Mouse (Mus musculus): ENCODE data around the gene Ptpro.

GRCm38 (mm10) chr6:137386935-137387334, 134.8 kb downstream of the Ptpro start:
- TF ChIP-seq CTCF (IDR thresholded peaks at IDR 0.05; ENCODE audit: borderline replicate concordance, insufficient read depth, low read depth, low read length), result no peak
- TF ChIP-seq POLR2A (IDR thresholded peaks at IDR 0.05; ENCODE audit: borderline replicate concordance, insufficient read depth, low read length), result no peak

Data from cerebellum, adult 2 months (tissue).